Comparison of ENCODE assay signal across 10 mouse cellular contexts in genomic region chr6:39474424-39474823, GRCm38 (mm10). TPM values are rescaled to one million over a fixed set of nuclear protein-coding genes. Genes with fewer than 3 reads are reported as not detected.
DNase-seq lines count a peak whose midpoint lies in the region; ATAC-seq and TF ChIP-seq lines count a peak whose summit lies in the region.
"Had no signal": no experiment of that assay in that cellular context is flagged by ENCODE, and none has a peak within 500 bp of the region (broad histone marks: within the 10 kb centered on the region; RNA-seq: fewer than 3 reads in every experiment).

No protein-coding gene starts in this region.

- TF ChIP-seq POLR2A in embryonic fibroblast, embryonic 13.5 days (IDR thresholded peaks at IDR 0.05; ENCODE audit: low read depth, low read length) = no peak

- H3K27me3 ChIP-seq in stomach, embryonic 16.5 days (ENCODE audit: control insufficient read depth, insufficient read depth, low read length) = no peaks in the 10 kb centered on the region
- no peaks in the 10 kb centered on the region for H3K27me3 ChIP-seq in midbrain, postnatal 0 days (ENCODE audit: insufficient read depth, low read length)

- no peak overlapping the region for H3K4me3 ChIP-seq in embryonic fibroblast, embryonic 13.5 days (ENCODE audit: insufficient read depth, low read length)
- H3K4me3 ChIP-seq in stomach, embryonic 16.5 days (replicated peaks; ENCODE audit: low read length) = no peak overlapping the region
- H3K4me3 ChIP-seq in layer of hippocampus, adult 2 months = no peak overlapping the region
- no peak overlapping the region for H3K4me3 ChIP-seq in midbrain, postnatal 0 days (ENCODE audit: low read depth, low read length)

- H3K4me2 ChIP-seq in stomach, embryonic 16.5 days (ENCODE audit: low read depth, low read length) = no peak overlapping the region
- no peak overlapping the region for H3K4me2 ChIP-seq in midbrain, postnatal 0 days (ENCODE audit: low read depth, low read length, poor library complexity, severe bottlenecking)

- H3K9me3 ChIP-seq in stomach, embryonic 16.5 days (replicated peaks; ENCODE audit: control insufficient read depth, low read length) = no peaks in the 10 kb centered on the region
- no peaks in the 10 kb centered on the region for H3K9me3 ChIP-seq in midbrain, postnatal 0 days (ENCODE audit: low read length)

- peak; percentile 36 to 40 for DNase-seq in right cerebral cortex, postnatal 10 days (ENCODE audit: low spot score in 2 of 2)
- DNase-seq in right cerebral cortex, postnatal 36 days (ENCODE audit: low spot score in 2 of 2) = no peak
- DNase-seq in kidney, postnatal 14 days = peak; percentile 45
- DNase-seq in layer of hippocampus, adult 2 months (ENCODE audit: low spot score in 2 of 2) = no peak
- no peak for DNase-seq in thymus, adult 18-20 months
- DNase-seq in midbrain, postnatal 0 days (ENCODE audit: low spot score) = no peak
- DNase-seq: layer of hippocampus, adult 9-11 months; right cerebral cortex, adult 18-20 months had no signal

- 48% methylated on average over 6 of the region's 6 CpGs for WGBS in stomach, embryonic 16.5 days
- WGBS in midbrain, postnatal 0 days = 81% methylated on average over 6 of the region's 6 CpGs

- peaks cover 25% of the 10 kb centered on the region for H3K4me1 ChIP-seq in embryonic fibroblast, embryonic 13.5 days (ENCODE audit: control insufficient read depth, insufficient read depth, low read length)
- H3K4me1 ChIP-seq in stomach, embryonic 16.5 days (ENCODE audit: control insufficient read depth, insufficient read depth, low read length) = peaks cover 2% of the 10 kb centered on the region; the same call in 1 of the 2 replicates
- no peaks in the 10 kb centered on the region for H3K4me1 ChIP-seq in midbrain, postnatal 0 days (ENCODE audit: insufficient read depth, low read length)

- peak; percentile 59; the same call in 1 of the 2 replicates for ATAC-seq in stomach, embryonic 16.5 days (ENCODE audit: insufficient read depth, low FRiP score)
- no peak for ATAC-seq in midbrain, postnatal 0 days (ENCODE audit: low FRiP score)

- no peak overlapping the region for H3K9ac ChIP-seq in stomach, embryonic 16.5 days (ENCODE audit: low read length)
- no peak overlapping the region for H3K9ac ChIP-seq in midbrain, postnatal 0 days (replicated peaks; ENCODE audit: low read length, poor library complexity, severe bottlenecking)

- peaks cover 5% of the 10 kb centered on the region; the same call in 1 of the 2 replicates for H3K36me3 ChIP-seq in stomach, embryonic 16.5 days (ENCODE audit: control insufficient read depth, insufficient read depth, low read length)
- peaks cover 11% of the 10 kb centered on the region for H3K36me3 ChIP-seq in midbrain, postnatal 0 days (ENCODE audit: insufficient read depth, low read length)

- H3K27ac ChIP-seq in embryonic fibroblast, embryonic 13.5 days (ENCODE audit: insufficient read depth, low read length) = peak overlapping the region; percentile 54; the same call in 1 of the 2 replicates
- H3K27ac ChIP-seq in stomach, embryonic 16.5 days (ENCODE audit: low read length) = no peak overlapping the region
- no peak overlapping the region for H3K27ac ChIP-seq in layer of hippocampus, adult 2 months
- H3K27ac ChIP-seq in midbrain, postnatal 0 days (ENCODE audit: low read depth, low read length) = no peak overlapping the region

- TF ChIP-seq CTCF in embryonic fibroblast, embryonic 13.5 days (IDR thresholded peaks at IDR 0.05; ENCODE audit: borderline replicate concordance, insufficient read depth, low read length) = no peak
- no peak for TF ChIP-seq CTCF in layer of hippocampus, adult 2 months (conservative IDR thresholded peaks at IDR 0.05)
- TF ChIP-seq CTCF in midbrain, postnatal 0 days (IDR thresholded peaks at IDR 0.05) = no peak

RNA-seq across cellular contexts. Expression of gene Mkrn1, which starts 54.2 kb away (rescaled TPM):
- polyA plus RNA-seq in embryonic fibroblast, embryonic 13.5 days (2011; ENCODE audit: insufficient read length, low read depth, missing spikeins) = 37.9 and 40.5 TPM in 2 replicates
- polyA plus RNA-seq in stomach, embryonic 16.5 days (2015; fragmentation: Nextera tagmentation; extraction: Ambion mirVana) = 52.3 and 55.6 TPM in 2 replicates
- 100 to 1,000 TPM; 116 to 119 TPM for total RNA-seq in layer of hippocampus, adult 2 months (2021)
- total RNA-seq in midbrain, postnatal 0 days (2014; rRNA removed) = 201 and 269 TPM in 2 replicates
- 232 and 238 TPM in 2 replicates for polyA plus RNA-seq in midbrain, postnatal 0 days (2015; fragmentation: Nextera tagmentation; extraction: Ambion mirVana)

Comparison
In these comparisons a context has a peak if more than half of its experiments do, and no peak if none do; other contexts are left out.
1. DNase-seq: peak in right cerebral cortex, postnatal 10 days (2 of 2) and kidney, postnatal 14 days (single experiment); none in right cerebral cortex, postnatal 36 days (0 of 2), layer of hippocampus, adult 2 months (0 of 2), thymus, adult 18-20 months (0 of 2) and midbrain, postnatal 0 days (single experiment).